Mouse (Mus musculus) ES-Bruce4 (cell line): ENCODE measurements around the gene Fbxl17.

ENCODE experiments used
- EP300 ChIP-seq: IDR thresholded peaks from 2 replicates; pipeline ENCODE4 v1.6.1; 2011; ENCODE audit warnings: low read depth, low read length; ENCODE audit not compliant: insufficient read depth
- POLR2A ChIP-seq: IDR thresholded peaks from one replicate; pipeline ENCODE4 v1.8.1; 2011; ENCODE audit warnings: low read length; ENCODE audit not compliant: insufficient read depth

- TF ChIP-seq EP300, result no peak
- TF ChIP-seq POLR2A, result no peak
Measured at GRCm38 (mm10) chr17:63061786-63062185, 438.0 kb downstream of the Fbxl17 start.
